Mouse (Mus musculus) hindbrain, postnatal 0 days (tissue): ENCODE results near the gene Mr1. TPM values are rescaled to one million over a fixed set of nuclear protein-coding genes. Genes with fewer than 3 reads are reported as not detected.
A peak's percentile ranks its signal among the peaks of the same experiment; 100 is the strongest.

ENCODE experiments used
- ATAC-seq: fragments of 200-750 bp; cut with Nextera tagmentation; 2 replicates; pipeline ENCODE4 v1.8.0; 2017; ENCODE audit warnings: mild to moderate bottlenecking, moderate TSS enrichment, moderate library complexity
- DNase-seq: peaks from one replicate; pipeline ENCODE4 v3.0.0-alpha.2; 2015; ENCODE audit warnings: low spot score
- H3K27ac ChIP-seq: fragments of 300-500 bp; sonication (generic); 2 replicates; pipeline ENCODE4 v1.5.1; 2014; ENCODE audit warnings: mild to moderate bottlenecking
- H3K27me3 ChIP-seq: fragments of 300-500 bp; sonication (generic); 2 replicates; pipeline ENCODE4 v1.6.1; 2014; ENCODE audit warnings: low read length, mixed read lengths; ENCODE audit not compliant: insufficient read depth
- H3K36me3 ChIP-seq: fragments of 300-500 bp; sonication (generic); 2 replicates; pipeline ENCODE4 v1.6.1; 2014; ENCODE audit warnings: low read length, mixed read lengths; ENCODE audit not compliant: insufficient read depth
- H3K4me1 ChIP-seq: fragments of 300-500 bp; sonication (generic); 2 replicates; pipeline ENCODE4 v1.6.1; 2014; ENCODE audit warnings: antibody characterized with exemption, low read length, mixed read lengths; ENCODE audit not compliant: insufficient read depth
- H3K4me2 ChIP-seq: fragments of 300-500 bp; sonication (generic); 2 replicates; pipeline ENCODE4 v1.6.1; 2014; ENCODE audit warnings: low read depth, mild to moderate bottlenecking, low read length, moderate library complexity, mixed read lengths
- H3K4me3 ChIP-seq: fragments of 300-500 bp; sonication (generic); 2 replicates; pipeline ENCODE4 v1.5.1; 2014; ENCODE audit warnings: low read length
- H3K9ac ChIP-seq: fragments of 300-500 bp; sonication (generic); replicated peaks from 2 replicates; pipeline ENCODE4 v1.6.1; 2014; ENCODE audit warnings: mild to moderate bottlenecking, low read length, moderate library complexity, mixed read lengths
- H3K9me3 ChIP-seq: fragments of 300-500 bp; sonication (generic); 2 replicates; pipeline ENCODE4 v1.6.1; 2016; ENCODE audit warnings: low read length, mixed read lengths
- CTCF ChIP-seq: IDR thresholded peaks from 2 replicates; pipeline ENCODE4 v1.5.1; 2016; ENCODE audit warnings: antibody characterized with exemption, control low read depth, low read depth
- WGBS: fragments of 180-500 bp; shearing (Covaris S2); extraction: QIAGEN DNeasy Blood & Tissue Kit; methylation state at CpG from one replicate; pipeline ENCODE4 v1.1.7; 2014; 5-methylcytosine and 5-hydroxymethylcytosine counted together
- polyA plus RNA-seq: library from polyadenylated mRNA; unstranded; fragments of >200 nt; fragmentation: Nextera tagmentation; extraction: Ambion mirVana; gene quantifications from 2 replicates; pipeline ENCODE4 v1.2.1, GENCODE M21; 2015
- total RNA-seq: library from RNA; depleted of rRNA; stranded (reverse); fragments of >200 nt; gene quantifications from 2 replicates; pipeline ENCODE4 v1.2.3, GENCODE M21; 2014

The Mr1 gene
- total and polyA plus RNA-seq, 2 experiments from 2014 or later: 3.0 to 8.4 TPM

- Histone ChIP-seq H3K9ac (peak within 1 kb of the TSS; percentile 70), H3K27me3 (no peaks in the 10 kb centered on the region), H3K4me2 (peak within 1 kb of the TSS; percentile 69), H3K36me3 (no peaks in the 10 kb centered on the region), H3K27ac (peak within 1 kb of the TSS; percentile 88), H3K4me1 (no peaks in the 10 kb centered on the region), H3K9me3 (no peaks in the 10 kb centered on the region), H3K4me3 (peak within 1 kb of the TSS; percentile 68)
- DNase-seq (peak; percentile 99), ATAC-seq (peak; percentile 99)
- WGBS: 2% methylated on average over 48 of the region's 48 CpGs
- no peak for TF ChIP-seq CTCF
Observed at GRCm38 (mm10) chr1:155158141-155158969, 11.7 kb upstream of the Mr1 start, which contains the start of gene Stx6. TSS of gene Stx6 (plus strand) at chr1:155158715.

DNA sequence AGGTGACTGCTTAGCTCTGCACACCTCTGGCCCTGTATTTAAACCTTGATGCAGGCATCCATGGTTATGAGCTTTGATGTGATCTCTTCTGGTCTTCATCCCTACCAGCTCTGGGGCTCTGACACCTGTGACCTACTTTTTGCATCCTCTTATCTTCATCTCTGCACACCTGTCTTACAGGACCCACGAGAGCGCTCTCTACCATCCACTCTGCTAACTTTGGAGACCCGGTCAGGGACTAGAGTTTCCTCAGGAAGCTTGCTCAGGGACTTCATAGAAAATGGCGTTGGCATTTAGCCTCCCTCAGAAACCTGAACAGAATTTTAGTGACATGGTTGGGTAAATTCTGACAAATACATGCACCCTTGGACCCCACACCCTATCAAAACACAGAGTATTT, 7.3 kb upstream of the Mr1 start:
- Histone ChIP-seq H3K36me3 (no peaks in the 10 kb centered on the region), H3K4me1 (no peaks in the 10 kb centered on the region), H3K27ac (no peak overlapping the region), H3K9me3 (no peaks in the 10 kb centered on the region), H3K4me3 (no peak overlapping the region), H3K9ac (no peak overlapping the region), H3K4me2 (no peak overlapping the region), H3K27me3 (no peaks in the 10 kb centered on the region)
- 74% methylated on average over 4 of the region's 4 CpGs for whole genome bisulfite sequencing
- DNase-seq: no peak
- no peak for ATAC-seq
- no peak for TF ChIP-seq CTCF

- Histone ChIP-seq H3K27ac (no peak overlapping the region), H3K27me3 (no peaks in the 10 kb centered on the region), H3K4me2 (no peak overlapping the region), H3K4me3 (no peak overlapping the region), H3K9me3 (no peaks in the 10 kb centered on the region), H3K9ac (no peak overlapping the region), H3K36me3 (no peaks in the 10 kb centered on the region), H3K4me1 (no peaks in the 10 kb centered on the region)
- TF ChIP-seq CTCF: no peak
- DNase-seq (no peak), ATAC-seq (no peak)
- WGBS: 85% methylated on average over 5 of the region's 5 CpGs
Observed at GRCm38 (mm10) chr1:155150821-155151220, 4.2 kb upstream of the Mr1 start.

DNA sequence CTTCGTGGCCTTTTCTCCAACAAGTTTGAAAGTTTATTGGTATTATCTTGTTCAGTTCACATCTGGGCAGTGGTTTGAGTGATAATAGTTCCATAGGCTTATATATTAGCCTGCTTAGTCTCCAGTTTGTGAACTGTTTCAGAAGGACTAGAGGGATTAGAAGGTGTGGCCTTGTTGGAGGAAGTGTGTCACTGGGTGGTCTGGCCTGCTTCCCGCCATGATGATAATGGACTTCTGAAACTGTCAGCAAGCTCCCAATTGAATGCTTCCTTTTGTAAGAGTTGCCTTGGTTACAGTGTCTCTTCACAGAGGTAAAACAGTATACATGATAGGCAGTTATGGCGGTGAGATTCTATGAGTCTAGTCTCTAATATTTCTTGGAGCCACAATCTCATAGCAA, 2.8 kb upstream of the Mr1 start:
- no peak for TF ChIP-seq CTCF
- no peak for ATAC-seq
- H3K4me2 ChIP-seq: no peak overlapping the region
- H3K9me3 ChIP-seq: no peaks in the 10 kb centered on the region
- no peak overlapping the region for H3K27ac ChIP-seq
- no peak for DNase-seq
- 82% methylated on average over 3 of the region's 3 CpGs for WGBS
- no peaks in the 10 kb centered on the region for H3K27me3 ChIP-seq
- no peak overlapping the region for H3K9ac ChIP-seq
- no peaks in the 10 kb centered on the region for H3K4me1 ChIP-seq
- no peak overlapping the region for H3K4me3 ChIP-seq
- H3K36me3 ChIP-seq: no peaks in the 10 kb centered on the region

DNA sequence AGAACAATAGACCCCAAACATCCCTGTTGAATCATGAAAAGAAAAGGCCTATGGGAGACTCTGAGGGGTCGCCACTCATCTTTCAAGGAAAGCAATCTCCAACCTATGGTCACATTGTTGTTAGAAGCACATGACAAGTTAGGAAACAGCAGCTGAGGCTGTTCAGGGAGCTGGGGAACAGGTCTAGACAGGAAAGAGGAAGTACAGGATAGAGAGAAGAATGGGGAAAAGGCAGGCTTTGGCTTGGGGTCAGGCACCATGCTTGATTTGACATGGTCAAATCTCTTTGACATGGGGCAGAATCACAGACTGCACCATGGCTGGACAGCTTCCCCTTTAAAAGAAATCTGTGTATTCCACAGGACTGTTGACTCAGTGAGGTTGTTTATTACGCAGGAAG, 614 bp upstream of the Mr1 start:
- no peak overlapping the region for H3K4me2 ChIP-seq
- no peak overlapping the region for H3K4me3 ChIP-seq
- WGBS: 80% methylated on average over 2 of the region's 2 CpGs
- no peaks in the 10 kb centered on the region for H3K27me3 ChIP-seq
- DNase-seq (no peak), ATAC-seq (no peak)
- no peaks in the 10 kb centered on the region for H3K4me1 ChIP-seq
- TF ChIP-seq CTCF: no peak
- H3K27ac ChIP-seq: no peak overlapping the region
- no peaks in the 10 kb centered on the region for H3K9me3 ChIP-seq
- H3K36me3 ChIP-seq: no peaks in the 10 kb centered on the region
- H3K9ac ChIP-seq: no peak overlapping the region

DNA sequence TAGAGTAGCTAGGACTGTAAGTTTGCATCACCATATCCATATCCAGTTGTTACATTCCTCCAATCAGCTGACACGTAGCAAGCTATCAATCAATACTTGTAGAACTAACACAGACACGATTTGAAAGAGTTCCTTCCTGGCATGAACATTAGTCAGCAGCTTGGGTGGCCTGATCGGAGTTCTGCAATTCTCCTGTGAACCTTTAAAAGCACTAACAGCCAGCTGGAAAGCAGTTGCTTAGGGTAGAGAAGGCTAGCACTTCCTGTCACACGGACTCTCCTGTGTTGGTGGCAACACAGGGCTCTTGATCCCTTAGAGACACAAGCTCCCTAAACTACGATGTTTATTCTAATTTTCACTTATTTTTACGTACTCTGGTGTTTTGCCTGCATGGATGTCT, 994 bp downstream of the Mr1 start:
- no peaks in the 10 kb centered on the region for H3K4me1 ChIP-seq
- no peak for DNase-seq
- no peaks in the 10 kb centered on the region for H3K9me3 ChIP-seq
- no peaks in the 10 kb centered on the region for H3K36me3 ChIP-seq
- no peak overlapping the region; the same call in 1 of the 2 replicates for H3K4me3 ChIP-seq
- H3K27ac ChIP-seq: no peak overlapping the region
- ATAC-seq: no peak
- H3K9ac ChIP-seq: no peak overlapping the region; the same call in 1 of the 2 replicates
- TF ChIP-seq CTCF: no peak
- 53% methylated on average over 6 of the region's 6 CpGs for WGBS
- peak overlapping the region; percentile 18; the same call in 1 of the 2 replicates for H3K4me2 ChIP-seq
- no peaks in the 10 kb centered on the region for H3K27me3 ChIP-seq

GRCm38 (mm10) chr1:155140076-155140475, 6.5 kb downstream of the Mr1 start:
- H3K27ac ChIP-seq: no peak overlapping the region

More at GRCm38 (mm10) chr1:155140076-155140475, 6.5 kb downstream of the Mr1 start:
- TF ChIP-seq CTCF: peak; percentile 51
- peak; percentile 39 for DNase-seq
- Histone ChIP-seq H3K27me3 (no peaks in the 10 kb centered on the region), H3K36me3 (no peaks in the 10 kb centered on the region), H3K9ac (no peak overlapping the region), H3K4me2 (no peak overlapping the region), H3K4me1 (no peaks in the 10 kb centered on the region), H3K4me3 (no peak overlapping the region), H3K9me3 (no peaks in the 10 kb centered on the region)
- ATAC-seq: no peak
- WGBS: 74% methylated on average over 2 of the region's 2 CpGs
